Mouse (Mus musculus) heart, postnatal 0 days (tissue): ENCODE results near the gene Hipk2.

Experiments used
- CTCF ChIP-seq: IDR thresholded peaks from 2 replicates; pipeline ENCODE4 v1.5.1; 2016; ENCODE audit warnings: antibody characterized with exemption, control low read depth, low read depth
- EP300 ChIP-seq: IDR thresholded peaks from 2 replicates; pipeline ENCODE4 v1.6.1; 2016; ENCODE audit warnings: antibody characterized with exemption, low read depth

- TF ChIP-seq EP300 (no peak), CTCF (no peak)
These were observed 67.6 kb downstream of the Hipk2 start for GRCm38 (mm10) chr6:38808317-38808716.
